Mouse (Mus musculus) brain, embryonic 18.5 days (tissue): Measurements from ENCODE around the gene Ephb3.
"Not testable (repeated sequence)": the region's sequence is repeated elsewhere in the genome, so short reads cannot be mapped to it uniquely, and the experiment has no call there.

ENCODE experiments used
- DNase-seq: peaks from one replicate; pipeline ENCODE4 v3.0.0-alpha.2; 2012; ENCODE audit warnings: low read depth, low spot score

The Ephb3 gene

DNA sequence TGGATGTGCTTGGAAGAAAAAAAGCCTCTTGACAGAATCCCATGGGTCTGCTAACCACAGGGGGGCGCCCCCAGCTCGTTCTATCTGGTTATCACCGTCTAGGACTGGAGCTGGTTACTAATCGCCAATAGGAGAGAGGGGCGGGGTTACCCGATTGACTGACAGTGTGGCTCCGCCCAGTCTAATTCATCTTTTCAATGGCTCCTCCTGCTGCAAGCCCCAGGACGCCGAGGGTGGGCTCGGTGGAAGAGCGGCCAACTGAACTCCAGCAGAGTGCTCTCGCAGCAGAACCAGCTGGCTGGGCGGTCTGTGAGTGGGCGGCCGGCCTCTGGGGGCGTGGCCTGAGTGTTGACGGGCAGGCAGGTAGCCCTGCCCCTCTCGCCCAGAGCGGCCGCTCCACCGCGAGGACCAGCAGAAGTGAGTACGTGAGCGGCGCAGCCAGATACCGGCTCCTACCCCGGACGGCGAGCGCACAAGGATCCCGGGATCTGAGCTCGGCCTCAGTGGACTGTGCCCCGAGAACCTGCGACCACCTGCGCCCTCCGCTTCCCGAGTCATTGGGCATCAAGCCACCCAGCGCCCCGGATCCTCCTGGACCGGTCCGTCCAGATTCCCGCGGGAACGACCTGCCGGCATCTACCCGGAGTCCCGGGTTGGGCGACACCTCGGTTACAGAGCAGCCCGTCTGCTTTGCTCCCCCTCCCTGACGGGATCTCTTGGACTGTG is at the start of gene Ephb3:
Gene Ephb3, plus strand, starts transcription at position 389 of the 726 bp plus-strand sequence.
- peak; percentile 99 for DNase-seq

DNA sequence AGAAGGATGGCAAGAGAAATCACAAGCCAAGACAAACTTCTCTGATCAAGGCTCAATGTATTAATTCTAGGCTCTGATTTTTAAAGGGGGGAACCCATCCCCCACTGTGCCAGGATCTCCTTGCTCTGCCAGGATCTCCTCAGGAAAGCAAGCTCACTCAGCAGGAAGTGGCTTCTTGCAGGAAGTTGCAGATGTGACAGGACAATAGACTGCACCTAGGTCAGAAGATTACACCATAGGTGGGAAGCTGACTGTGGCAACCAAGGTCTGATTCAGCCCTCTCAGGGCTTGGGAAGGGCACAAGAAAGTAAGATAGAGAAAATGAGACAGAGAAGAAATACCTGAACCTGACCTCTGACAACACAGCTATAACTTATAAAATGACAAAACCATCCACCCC is 48.3 kb upstream of the Ephb3 start:
- not testable (repeated sequence) for DNase-seq

DNA sequence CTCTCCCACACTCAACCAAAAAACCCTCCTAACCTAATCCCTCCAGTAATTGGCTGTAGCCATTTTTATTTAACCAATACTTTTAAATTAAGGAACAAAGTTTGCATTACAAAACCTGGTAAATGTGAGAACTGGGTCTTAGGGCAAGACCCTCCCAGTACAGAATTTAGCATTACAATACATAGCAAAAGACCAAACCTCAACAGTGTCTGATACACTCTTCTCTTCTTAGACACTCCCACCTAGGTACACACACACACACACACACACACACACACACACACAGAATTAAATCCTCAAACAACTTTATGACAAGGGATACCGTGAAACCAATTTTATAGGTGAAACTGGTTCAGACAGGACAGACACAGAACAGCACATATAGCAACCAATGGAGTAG is 45.3 kb upstream of the Ephb3 start:
- not testable (repeated sequence) for DNase-seq

DNA sequence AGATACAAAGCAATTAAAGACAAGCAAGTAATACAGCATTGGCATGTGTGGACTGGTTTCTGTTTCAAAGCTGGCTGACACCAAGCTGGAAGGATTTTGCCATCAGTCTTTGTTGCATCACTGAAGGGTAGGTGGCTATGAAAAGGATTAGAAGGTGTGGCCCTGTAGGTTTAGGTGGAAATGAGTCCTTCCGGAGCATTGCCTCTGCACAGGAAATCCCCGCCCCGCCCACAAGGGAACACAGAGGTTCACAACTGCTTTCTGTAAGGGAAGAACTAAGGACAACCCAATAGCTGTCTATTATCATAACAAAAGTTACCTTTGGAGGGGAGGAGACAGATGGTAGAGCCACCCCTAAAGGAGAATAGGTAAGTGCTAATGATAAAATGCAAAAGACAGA is 41.1 kb upstream of the Ephb3 start:
- DNase-seq, result not testable (repeated sequence)

DNA sequence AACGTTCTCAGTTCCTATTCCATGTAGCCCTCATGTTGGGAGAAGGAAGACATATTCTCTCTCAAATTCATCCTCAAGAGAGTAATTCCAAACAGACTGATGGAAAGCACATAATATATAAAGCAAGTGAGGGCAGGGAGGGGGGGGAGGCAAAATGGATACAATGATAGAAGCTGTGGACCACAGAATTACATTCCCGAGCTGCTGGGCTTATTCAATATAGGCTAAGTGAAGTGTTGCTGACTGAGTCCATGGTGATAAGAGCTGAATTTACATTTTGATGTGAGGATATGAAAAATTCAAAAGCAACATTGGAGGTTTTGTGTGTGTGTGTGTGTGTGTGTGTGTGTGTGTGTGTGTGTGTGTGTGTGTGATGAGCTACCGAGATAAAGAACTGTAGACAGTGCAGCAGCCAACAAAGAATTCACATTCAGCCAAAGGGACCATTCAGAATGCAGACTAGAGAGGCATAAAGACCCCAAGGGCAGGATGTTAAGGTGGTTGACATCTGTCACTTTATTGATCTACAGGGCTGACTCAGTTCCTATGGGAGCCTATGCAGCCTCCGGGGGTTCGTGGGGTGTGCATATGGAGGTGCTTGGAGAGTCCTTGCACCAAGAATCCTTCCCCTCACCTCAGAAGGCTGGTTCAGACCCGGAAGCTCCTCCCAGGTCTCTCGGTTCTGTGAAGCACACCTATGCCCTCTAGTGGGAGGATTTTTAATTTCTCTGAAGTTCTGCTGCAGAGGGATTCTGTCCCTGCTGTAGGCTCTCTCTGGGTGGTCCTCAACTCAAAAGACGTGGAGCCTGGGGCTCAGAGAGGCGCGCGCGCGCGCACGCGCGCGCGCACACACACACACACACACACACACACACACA is 39.0 kb upstream of the Ephb3 start:
- DNase-seq, result not testable (repeated sequence)

DNA sequence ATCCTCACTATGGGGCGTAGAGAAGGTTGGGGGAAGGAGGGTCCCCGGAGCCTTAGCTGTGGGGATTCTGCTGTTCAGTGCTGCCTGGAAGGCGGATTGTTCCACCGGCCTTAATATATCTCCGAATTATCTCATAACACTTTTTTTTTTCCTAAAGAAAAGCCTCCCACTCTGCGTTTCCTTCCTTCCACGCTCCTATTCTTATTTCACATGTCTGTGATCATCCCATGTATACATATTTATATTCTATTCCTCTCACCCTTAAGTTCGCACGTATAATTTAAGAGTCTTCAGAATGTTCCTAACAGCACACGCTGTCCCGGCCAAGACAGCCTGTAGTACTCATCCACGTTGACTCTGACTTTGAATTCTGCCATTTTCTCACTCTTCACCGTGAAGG is 35.8 kb upstream of the Ephb3 start:
- no peak for DNase-seq

DNA sequence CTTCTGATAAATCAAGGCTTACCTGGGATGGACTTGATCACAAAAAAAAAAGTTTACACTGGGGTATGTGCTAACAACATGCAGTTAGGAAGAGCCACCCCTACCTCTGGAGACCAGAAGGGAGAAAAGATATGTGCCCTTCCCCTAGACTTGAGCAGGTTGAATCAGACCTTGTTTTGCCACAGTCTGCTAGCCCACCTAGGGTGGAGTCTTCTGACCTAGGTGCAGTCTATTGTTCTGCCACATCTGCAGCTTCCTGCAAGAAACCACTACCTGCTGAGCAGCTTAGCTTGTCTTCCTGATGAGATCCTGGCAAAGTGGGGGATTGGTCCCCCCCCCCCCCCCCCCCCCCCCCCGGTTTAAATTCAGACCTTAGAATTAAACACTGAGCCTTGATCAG is 29.3 kb upstream of the Ephb3 start:
- no peak for DNase-seq

DNA sequence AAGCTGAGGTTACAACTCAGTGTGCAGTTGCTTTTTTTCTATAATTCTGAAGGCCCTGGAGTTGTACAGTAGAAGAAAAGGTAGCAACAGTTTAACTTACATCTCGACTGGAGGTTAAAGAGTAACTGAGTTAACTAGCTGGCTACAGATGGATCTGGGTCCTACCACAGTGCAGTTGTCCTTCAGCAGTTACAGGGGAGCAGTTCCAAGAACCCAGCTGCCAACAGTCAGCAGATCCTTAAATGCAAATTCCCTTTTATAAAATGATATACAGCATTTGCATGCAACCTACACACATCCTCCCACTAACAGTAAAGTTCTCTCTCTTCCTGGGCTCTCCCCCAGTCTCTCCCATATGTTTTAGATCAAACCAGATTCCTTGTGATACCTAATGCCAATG is 22.4 kb upstream of the Ephb3 start:
- DNase-seq, result no peak

DNA sequence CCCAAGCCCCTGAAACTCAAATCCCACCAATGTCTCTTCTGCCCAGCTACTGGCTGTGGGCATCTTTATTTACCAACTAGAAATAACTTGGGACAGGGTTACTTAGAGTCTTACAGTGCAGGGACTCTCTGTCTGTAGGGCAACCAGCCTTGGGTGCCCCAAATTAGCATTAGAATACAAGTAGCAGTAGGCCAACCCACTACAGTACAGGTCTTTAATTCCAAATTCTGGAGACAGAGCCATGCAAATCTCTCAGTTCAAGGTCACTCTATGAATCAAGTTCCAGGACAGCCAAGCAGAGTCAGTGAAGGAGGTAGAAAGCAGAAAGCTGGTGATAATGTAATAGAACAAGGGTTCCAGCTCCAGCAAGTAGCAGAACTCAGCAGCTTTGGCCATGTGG is 19.9 kb upstream of the Ephb3 start:
- no peak for DNase-seq

DNA sequence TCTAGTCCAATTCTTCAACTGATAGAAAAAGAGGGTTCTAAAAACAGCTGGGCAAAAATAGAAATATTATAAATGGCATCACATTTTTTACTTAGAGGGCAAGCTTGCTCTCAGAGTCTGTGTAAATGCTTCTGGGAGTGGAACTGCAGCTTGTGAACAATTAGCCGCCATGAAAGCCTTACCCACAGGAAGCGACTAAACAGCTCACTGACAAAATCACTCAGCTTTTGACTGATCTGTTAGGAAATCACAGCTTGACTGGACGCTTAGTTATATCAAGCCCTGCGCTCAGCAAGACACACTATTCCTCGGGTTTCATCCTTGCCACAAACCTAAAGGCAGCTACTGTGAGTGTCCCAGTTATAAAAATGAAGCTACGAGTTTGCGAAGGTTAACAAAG is 17.0 kb upstream of the Ephb3 start:
- no peak for DNase-seq

DNA sequence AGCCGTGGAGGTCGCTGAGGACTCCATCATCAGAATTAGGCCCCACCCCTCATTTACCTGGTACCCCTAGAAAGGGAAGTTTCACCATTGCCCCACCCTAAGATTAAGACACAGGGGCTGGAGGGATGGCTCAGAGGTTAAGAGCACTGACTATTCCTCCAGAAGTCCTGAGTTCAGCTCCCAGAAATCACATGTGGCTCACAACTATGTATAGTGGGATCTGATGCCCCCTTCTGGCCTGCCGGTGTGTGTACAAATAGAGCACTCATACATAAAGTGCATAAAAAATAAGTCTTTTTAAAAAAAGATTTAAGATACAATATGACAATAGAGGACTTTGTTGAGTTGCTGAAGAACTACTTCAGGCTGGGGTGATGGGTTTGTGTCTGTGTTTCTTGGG is 16.2 kb upstream of the Ephb3 start:
- no peak for DNase-seq

DNA sequence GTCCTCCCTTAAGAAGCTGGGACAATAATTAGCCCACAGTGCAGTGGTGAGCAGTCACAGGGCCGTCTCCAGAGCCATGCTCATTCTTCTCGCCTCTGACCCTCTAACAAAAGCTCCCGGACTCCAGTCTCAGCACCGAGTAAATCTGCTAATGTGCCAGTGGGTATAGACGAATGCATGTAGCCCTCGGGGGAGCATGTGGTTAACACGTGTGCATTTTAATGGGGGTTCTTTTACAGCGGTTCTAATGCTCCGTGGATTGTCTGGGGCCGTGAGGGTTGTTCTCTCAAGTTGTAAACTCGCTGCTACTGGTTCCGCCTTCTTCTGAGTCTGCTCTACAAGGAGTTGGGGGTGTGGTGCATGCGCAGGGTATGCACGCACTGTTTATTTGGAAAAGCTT is 13.0 kb upstream of the Ephb3 start:
- DNase-seq, result no peak

DNA sequence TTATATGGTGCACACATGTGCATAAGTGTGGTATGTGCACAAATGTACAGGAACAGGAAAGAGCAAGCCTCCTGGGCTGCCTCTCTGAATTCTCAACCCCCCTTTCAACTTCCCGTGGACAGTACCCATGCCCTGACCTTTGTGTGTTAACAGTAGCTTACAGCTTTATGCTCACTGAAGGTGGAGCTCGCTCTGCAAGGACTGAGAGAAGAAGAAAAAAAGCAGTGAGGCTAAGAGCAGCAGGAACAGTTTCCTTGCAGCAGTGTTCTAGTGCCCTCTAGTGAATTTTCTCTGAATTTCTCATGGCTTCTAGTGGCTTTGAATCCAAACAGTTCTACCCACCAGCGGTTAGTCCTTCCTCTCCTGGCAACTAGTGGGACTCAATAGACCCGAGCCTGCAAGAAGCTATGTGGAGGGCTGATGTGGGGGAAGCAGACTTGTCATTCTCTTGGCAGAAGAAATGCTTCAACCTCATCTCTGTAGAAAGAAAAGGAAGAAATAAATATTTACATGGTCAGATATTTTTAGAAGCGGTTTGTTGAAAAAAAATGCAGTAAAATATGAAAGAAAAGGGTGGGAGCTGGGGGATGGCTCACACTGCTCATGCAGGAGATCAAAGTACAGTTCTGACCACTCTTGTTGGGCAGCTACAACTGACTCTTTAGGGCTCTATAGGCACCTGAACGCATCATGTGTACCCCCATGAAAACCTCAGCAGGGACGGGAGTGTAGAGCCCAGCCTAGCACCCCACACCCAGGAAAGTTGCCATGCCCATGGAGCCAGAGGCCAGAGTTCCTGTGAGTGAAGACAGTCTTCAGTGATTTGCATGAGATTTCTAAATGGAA is 11.8 kb upstream of the Ephb3 start:
- peak; percentile 66 for DNase-seq

DNA sequence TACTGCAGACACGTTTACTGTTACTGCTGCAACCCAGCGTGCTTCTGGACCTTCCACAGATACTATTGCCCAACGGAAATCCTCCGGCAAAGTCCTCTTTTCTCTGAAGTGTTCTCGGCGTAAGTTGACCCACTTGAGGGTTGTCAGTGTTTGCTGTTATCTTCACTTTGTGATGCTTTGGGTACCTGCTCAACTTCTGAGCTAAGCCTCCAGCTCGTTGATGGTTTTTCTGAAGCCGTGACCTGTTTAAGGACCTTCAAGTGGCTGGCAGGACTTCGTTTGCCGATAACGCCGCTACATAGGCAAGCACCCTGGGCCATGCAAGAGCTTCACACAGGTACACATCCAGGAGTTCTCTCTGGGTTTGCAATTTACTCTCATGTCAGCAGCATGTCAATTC is 10.4 kb upstream of the Ephb3 start:
- DNase-seq, result no peak

DNA sequence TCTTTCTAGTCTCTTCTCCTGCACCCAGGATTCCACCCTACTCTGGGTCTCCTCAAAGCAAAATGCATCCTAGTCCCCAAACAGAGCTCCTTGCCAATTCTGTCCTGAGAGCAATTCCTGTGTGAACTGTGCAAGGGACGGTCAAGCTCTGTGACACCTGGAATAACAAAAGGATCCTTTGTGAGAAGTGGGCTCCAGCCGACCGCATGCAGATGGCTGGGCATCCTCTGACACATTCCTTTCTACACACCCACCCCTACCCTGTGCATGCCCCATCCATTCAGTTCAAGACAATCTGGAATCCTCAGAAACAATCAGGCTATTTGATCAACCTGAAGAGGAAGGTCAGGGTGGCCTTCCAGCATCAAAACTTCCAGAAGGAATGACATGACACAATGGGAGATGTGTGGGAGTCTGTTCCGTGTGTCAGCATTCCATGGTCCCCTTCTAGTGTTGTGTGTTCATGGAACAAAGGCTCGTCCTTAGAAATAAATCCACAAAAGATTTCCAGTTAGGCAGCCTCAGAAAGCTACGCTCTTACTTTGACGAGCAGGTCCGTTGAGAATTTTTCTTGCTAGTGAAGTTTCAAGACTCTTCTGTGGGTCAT is 9.2 kb upstream of the Ephb3 start:
- no peak for DNase-seq

DNA sequence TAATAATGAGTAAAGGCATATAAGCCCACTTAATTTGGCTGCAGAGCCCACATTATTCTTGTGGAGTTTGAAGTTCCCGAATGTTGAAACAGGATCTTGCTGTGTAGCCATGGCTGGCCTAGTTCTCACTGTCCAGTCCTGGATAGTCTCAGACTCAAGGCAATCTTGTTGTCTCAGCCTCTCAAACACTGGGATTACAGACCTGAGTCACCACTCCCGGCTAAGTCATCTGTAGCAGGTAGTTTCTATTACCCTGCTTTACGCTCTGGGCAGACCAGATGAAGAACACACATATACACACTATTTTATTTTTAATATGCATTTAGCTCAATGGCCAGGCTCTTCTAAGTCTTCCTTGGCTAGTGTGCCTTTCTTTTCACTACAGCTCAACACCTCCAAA is 8.0 kb upstream of the Ephb3 start:
- DNase-seq, result no peak

DNA sequence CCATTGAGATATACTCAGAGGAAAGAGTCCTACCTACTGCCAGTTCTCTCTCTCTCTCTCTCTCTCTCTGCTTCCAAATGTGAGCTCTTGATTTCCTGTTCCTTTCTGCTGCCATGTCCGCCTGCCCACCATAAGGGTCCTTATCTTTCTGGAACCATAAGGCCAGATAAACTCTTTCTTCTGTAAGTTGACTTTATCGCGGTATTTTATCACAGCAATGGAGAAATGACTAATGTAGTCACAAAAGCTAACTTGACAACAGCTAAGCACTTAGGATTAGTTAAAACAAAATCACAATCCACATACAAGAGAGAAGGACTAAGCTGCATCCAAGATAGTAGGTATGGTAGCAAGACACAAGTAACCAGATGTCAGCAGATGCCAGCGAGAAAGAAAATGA is 7.0 kb upstream of the Ephb3 start:
- DNase-seq, result no peak

DNA sequence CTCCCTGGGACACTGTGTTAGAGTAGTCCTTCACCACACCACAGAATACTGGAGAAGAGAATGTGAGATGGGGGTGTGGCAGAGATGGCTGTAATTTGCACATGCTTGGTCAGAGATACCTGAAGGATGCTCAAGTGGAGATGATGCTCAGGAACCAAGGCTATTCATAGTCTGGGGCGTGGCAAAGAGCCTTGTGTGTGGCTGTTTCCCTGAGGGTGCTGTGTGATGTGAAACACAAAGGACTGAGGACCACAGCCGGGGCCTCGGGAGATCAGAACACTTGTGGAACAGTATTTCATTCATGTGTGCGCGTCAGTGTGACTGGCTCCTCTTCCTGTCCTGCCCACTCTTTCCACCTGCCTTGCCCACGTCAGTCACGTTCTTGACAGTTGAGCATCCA is 6.5 kb upstream of the Ephb3 start:
- DNase-seq, result no peak

DNA sequence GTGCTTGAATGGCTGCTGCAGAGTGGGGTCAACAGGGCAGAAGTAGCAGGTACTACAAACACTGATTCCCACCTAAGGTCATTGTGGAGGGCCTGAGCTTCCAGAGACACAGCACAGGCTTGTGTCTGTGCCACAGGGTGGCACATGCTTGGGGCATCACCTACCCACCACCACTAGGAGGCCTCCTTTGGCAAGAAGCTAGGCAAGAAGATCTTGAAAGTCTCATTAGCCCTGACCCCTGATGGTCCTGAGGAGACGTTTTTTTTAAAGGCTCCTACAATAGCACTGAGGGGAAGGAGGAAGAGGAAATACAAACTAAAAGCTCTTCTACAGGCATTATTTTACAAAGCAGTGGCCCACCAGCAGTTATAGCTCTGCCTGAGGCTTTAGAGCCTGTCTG is 6.0 kb upstream of the Ephb3 start:
- no peak for DNase-seq

DNA sequence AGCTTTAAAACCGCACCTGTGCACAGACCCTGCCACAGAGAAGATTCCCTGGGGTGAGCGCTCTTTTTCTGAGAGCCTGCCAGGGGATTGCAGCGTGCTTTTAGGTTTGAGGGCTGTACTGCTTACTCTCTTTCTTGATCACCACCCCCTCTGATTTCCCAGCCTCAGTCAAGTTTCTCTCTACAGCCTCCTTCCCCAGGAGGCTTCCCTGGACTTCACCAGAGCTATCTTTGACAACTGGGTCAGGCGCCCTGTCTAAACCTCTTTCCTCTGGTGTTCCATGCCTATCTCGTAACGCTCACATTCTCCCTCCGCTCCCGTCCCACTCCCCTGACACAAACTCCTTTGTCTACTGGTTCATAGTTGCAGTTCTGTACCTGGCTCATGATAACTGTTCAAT is 5.1 kb upstream of the Ephb3 start:
- no peak for DNase-seq

DNA sequence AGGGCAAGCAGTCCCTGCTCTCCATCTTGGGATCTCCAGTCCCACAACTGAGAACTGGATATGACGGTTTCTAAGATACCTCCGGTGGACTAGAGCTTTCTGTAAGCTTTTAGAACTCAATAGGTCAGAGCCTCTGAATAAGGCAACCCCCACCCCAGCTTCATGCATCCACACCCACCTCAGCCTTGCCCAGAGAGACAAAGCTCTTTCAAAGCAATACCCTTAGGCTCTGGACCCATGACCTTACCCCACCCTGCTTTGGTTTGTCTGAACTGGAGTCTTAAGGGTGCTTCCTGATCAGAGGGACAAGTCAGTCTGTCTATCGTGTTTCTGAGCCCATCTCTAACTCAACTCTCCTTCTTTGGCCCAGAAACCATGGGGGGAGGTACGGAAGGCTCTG is 1.8 kb upstream of the Ephb3 start:
- DNase-seq, result no peak
